In genomic region chr16:21492346-21492745, GRCm38 (mm10) we compare ENCODE assay signal across 26 mouse cellular contexts.
DNase-seq lines count a peak whose midpoint lies in the region; ATAC-seq and TF ChIP-seq lines count a peak whose summit lies in the region.
"Had no signal": no experiment of that assay in that cellular context is flagged by ENCODE, and none has a peak within 500 bp of the region (broad histone marks: within the 10 kb centered on the region; RNA-seq: fewer than 3 reads in every experiment).

No protein-coding gene starts in this region.

- no peak for DNase-seq in hindbrain, embryonic 11.5 days (ENCODE audit: low spot score)
- DNase-seq in spleen, postnatal 36 days (ENCODE audit: low spot score in 2 of 2) = peak; percentile 6 to 7
- DNase-seq in spleen, adult 12 weeks (ENCODE audit: low spot score) = no peak
- peak; percentile 32 for DNase-seq in MEL (ENCODE audit: low read depth, low spot score)
- DNase-seq in splenic B cell, adult 2 months (ENCODE audit: low read depth, low spot score) = peak; percentile 32
- DNase-seq in left cerebral cortex, adult 18-20 months (ENCODE audit: low spot score in 2 of 2) = no peak
- DNase-seq in forebrain, embryonic 11.5 days (ENCODE audit: low spot score) = no peak
- DNase-seq: adrenal gland, postnatal 25 days; cerebellum, adult 11-12 months; cerebellum, postnatal 14 days; forebrain, postnatal 0 days; gastrocnemius, postnatal 10 days; kidney, adult 9 months; kidney, postnatal 25 days; right cerebral cortex, adult 18-20 months; right cerebral cortex, postnatal 4 days had no signal

- no peak for TF ChIP-seq POLR2A in MEL (IDR thresholded peaks at IDR 0.05; ENCODE audit: control insufficient read depth in 1 of 2, insufficient read depth in 1 of 2, low read depth in 1 of 2, low read length in 2 of 2, poor library complexity in 1 of 2)

- peaks cover 8% of the 10 kb centered on the region; the same call in 1 of the 2 replicates for H3K4me1 ChIP-seq in hindbrain, embryonic 15.5 days (replicated peaks)
- no peaks in the 10 kb centered on the region for H3K4me1 ChIP-seq in hindbrain, embryonic 11.5 days (replicated peaks; ENCODE audit: control insufficient read depth, insufficient read depth, low read length)
- H3K4me1 ChIP-seq in MEL (ENCODE audit: control insufficient read depth in 1 of 2, insufficient read depth in 2 of 2, low read length in 2 of 2) = no peaks in the 10 kb centered on the region
- no peaks in the 10 kb centered on the region for H3K4me1 ChIP-seq in forebrain, embryonic 11.5 days (replicated peaks; ENCODE audit: control insufficient read depth, insufficient read depth, low read length)
- H3K4me1 ChIP-seq: lung, embryonic 15.5 days; stomach, embryonic 15.5 days had no signal

- H3K27me3 ChIP-seq in hindbrain, embryonic 15.5 days = no peaks in the 10 kb centered on the region
- H3K27me3 ChIP-seq in hindbrain, embryonic 11.5 days (ENCODE audit: control insufficient read depth, insufficient read depth, low read length) = no peaks in the 10 kb centered on the region
- no peaks in the 10 kb centered on the region for H3K27me3 ChIP-seq in MEL (ENCODE audit: control insufficient read depth in 1 of 2, insufficient read depth in 2 of 2, low read length in 2 of 2)
- H3K27me3 ChIP-seq in splenic B cell, adult 2 months (ENCODE audit: control insufficient read depth, insufficient read depth, low read length, poor library complexity, severe bottlenecking) = no peaks in the 10 kb centered on the region
- no peaks in the 10 kb centered on the region for H3K27me3 ChIP-seq in forebrain, embryonic 11.5 days (ENCODE audit: control insufficient read depth, insufficient read depth, low read length)
- H3K27me3 ChIP-seq: forebrain, embryonic 12.5 days; limb, embryonic 13.5 days; lung, embryonic 15.5 days; neural tube, embryonic 15.5 days; stomach, embryonic 15.5 days had no signal

- H3K9me3 ChIP-seq in hindbrain, embryonic 15.5 days = no peaks in the 10 kb centered on the region
- H3K9me3 ChIP-seq in hindbrain, embryonic 11.5 days (ENCODE audit: control insufficient read depth, low read length) = no peaks in the 10 kb centered on the region
- no peaks in the 10 kb centered on the region for H3K9me3 ChIP-seq in MEL (replicated peaks; ENCODE audit: insufficient read depth, low read length)
- no peaks in the 10 kb centered on the region for H3K9me3 ChIP-seq in forebrain, embryonic 11.5 days (ENCODE audit: control insufficient read depth, low read length)
- H3K9me3 ChIP-seq: forebrain, embryonic 12.5 days; limb, embryonic 13.5 days; lung, embryonic 15.5 days; neural tube, embryonic 15.5 days; stomach, embryonic 15.5 days had no signal

- H3K79me2 ChIP-seq in MEL (ENCODE audit: control insufficient read depth, insufficient read depth, low read length, poor library complexity) = no peaks in the 10 kb centered on the region

- no peak overlapping the region for H3K9ac ChIP-seq in hindbrain, embryonic 15.5 days
- no peak overlapping the region for H3K9ac ChIP-seq in hindbrain, embryonic 11.5 days (ENCODE audit: low read depth, low read length)
- no peak overlapping the region for H3K9ac ChIP-seq in MEL (ENCODE audit: control insufficient read depth, low read depth, low read length, poor library complexity, severe bottlenecking)
- H3K9ac ChIP-seq in forebrain, embryonic 11.5 days (ENCODE audit: low read length) = no peak overlapping the region
- H3K9ac ChIP-seq: forebrain, embryonic 12.5 days; forebrain, postnatal 0 days; limb, embryonic 13.5 days; lung, embryonic 15.5 days; neural tube, embryonic 15.5 days; stomach, embryonic 15.5 days had no signal

- no peak for ATAC-seq in hindbrain, embryonic 15.5 days (ENCODE audit: low FRiP score, low read depth)
- ATAC-seq in hindbrain, embryonic 11.5 days (ENCODE audit: low FRiP score) = no peak
- ATAC-seq in forebrain, embryonic 11.5 days (replicated peaks; ENCODE audit: low FRiP score) = no peak
- ATAC-seq: forebrain, postnatal 0 days; intestine, postnatal 0 days had no signal

- H3K36me3 ChIP-seq in hindbrain, embryonic 15.5 days = peaks cover 11% of the 10 kb centered on the region
- no peaks in the 10 kb centered on the region for H3K36me3 ChIP-seq in hindbrain, embryonic 11.5 days (ENCODE audit: control insufficient read depth, insufficient read depth, low read length)
- no peaks in the 10 kb centered on the region for H3K36me3 ChIP-seq in MEL (ENCODE audit: control insufficient read depth in 1 of 2, insufficient read depth in 2 of 2, low read length in 2 of 2)
- H3K36me3 ChIP-seq in splenic B cell, adult 2 months (ENCODE audit: control insufficient read depth, insufficient read depth, low read length, poor library complexity, severe bottlenecking) = 0 out of 2 replicates have a peak, but pooled peaks cover 1% of the 10 kb centered on the region
- no peaks in the 10 kb centered on the region for H3K36me3 ChIP-seq in forebrain, embryonic 11.5 days (ENCODE audit: control insufficient read depth, insufficient read depth, low read length)
- H3K36me3 ChIP-seq: lung, embryonic 15.5 days; stomach, embryonic 15.5 days had no signal

- H3K4me2 ChIP-seq in hindbrain, embryonic 15.5 days = no peak overlapping the region
- H3K4me2 ChIP-seq in hindbrain, embryonic 11.5 days (replicated peaks; ENCODE audit: low read depth, low read length) = no peak overlapping the region
- no peak overlapping the region for H3K4me2 ChIP-seq in forebrain, embryonic 11.5 days (ENCODE audit: low read depth, low read length, severe bottlenecking)
- H3K4me2 ChIP-seq: forebrain, embryonic 12.5 days; limb, embryonic 13.5 days; liver, embryonic 11.5 days; lung, embryonic 15.5 days; neural tube, embryonic 15.5 days; stomach, embryonic 15.5 days had no signal

- no peak overlapping the region for H3K4me3 ChIP-seq in hindbrain, embryonic 15.5 days
- H3K4me3 ChIP-seq in hindbrain, embryonic 11.5 days (ENCODE audit: low read depth, low read length) = no peak overlapping the region
- H3K4me3 ChIP-seq in MEL (ENCODE audit: control insufficient read depth in 1 of 2, insufficient read depth in 1 of 2, low read depth in 2 of 2, low read length in 2 of 2) = no peak overlapping the region
- no peak overlapping the region for H3K4me3 ChIP-seq in forebrain, embryonic 11.5 days (ENCODE audit: low read depth, low read length)
- H3K4me3 ChIP-seq: erythroblast, embryonic 14.5 days; forebrain, embryonic 12.5 days; layer of hippocampus, adult 2 months; limb, embryonic 13.5 days; lung, embryonic 15.5 days; neural tube, embryonic 15.5 days; stomach, embryonic 15.5 days had no signal

- WGBS in hindbrain, embryonic 15.5 days = 69% methylated on average over 5 of the region's 5 CpGs
- 67% methylated on average over 5 of the region's 5 CpGs for WGBS in hindbrain, embryonic 11.5 days
- WGBS in forebrain, embryonic 11.5 days = 74% methylated on average over 5 of the region's 5 CpGs

- 0 out of 2 replicates have a peak overlapping the region, but pooled peaks have one; percentile 34 for H3K27ac ChIP-seq in hindbrain, embryonic 15.5 days (replicated peaks)
- H3K27ac ChIP-seq in hindbrain, embryonic 11.5 days (ENCODE audit: low read depth, low read length) = no peak overlapping the region
- no peak overlapping the region for H3K27ac ChIP-seq in MEL (ENCODE audit: control insufficient read depth, low read depth, low read length)
- no peak overlapping the region for H3K27ac ChIP-seq in forebrain, embryonic 11.5 days (ENCODE audit: low read depth, low read length)
- H3K27ac ChIP-seq: forebrain, embryonic 12.5 days; layer of hippocampus, adult 2 months; limb, embryonic 13.5 days; lung, embryonic 15.5 days; neural tube, embryonic 15.5 days; stomach, embryonic 15.5 days had no signal

- no peak for TF ChIP-seq EP300 in MEL (IDR thresholded peaks at IDR 0.05; ENCODE audit: low read depth in 1 of 2, low read length in 2 of 2)

- no peak for TF ChIP-seq CTCF in MEL (IDR thresholded peaks at IDR 0.05 in 2 of 3, conservative IDR thresholded peaks at IDR 0.05 in 1 of 3; ENCODE audit: control insufficient read depth in 1 of 3, insufficient read depth in 1 of 3, low read depth in 2 of 3, low read length in 3 of 3, poor library complexity in 1 of 3, severe bottlenecking in 1 of 3)

- TF ChIP-seq RAD21 in MEL (IDR thresholded peaks at IDR 0.05; ENCODE audit: low read depth, low read length) = no peak

TF ChIP-seq in MEL, 35 proteins besides CTCF, POLR2A, EP300 and RAD21:
- TF ChIP-seq KAT2A (conservative IDR thresholded peaks at IDR 0.05; ENCODE audit: low read depth, low read length) = no peak
- TF ChIP-seq ZKSCAN1 (IDR thresholded peaks at IDR 0.05; ENCODE audit: low read depth, low read length) = no peak
- no peak for TF ChIP-seq GABPA (IDR thresholded peaks at IDR 0.05; ENCODE audit: low read depth, low read length)
- TF ChIP-seq TAL1 (IDR thresholded peaks at IDR 0.05; ENCODE audit: low read length) = no peak
- TF ChIP-seq UBTF (IDR thresholded peaks at IDR 0.05; ENCODE audit: borderline replicate concordance, insufficient read depth, low read depth, low read length) = no peak
- no peak for TF ChIP-seq RCOR1 (IDR thresholded peaks at IDR 0.05; ENCODE audit: low read depth, low read length)
- TF ChIP-seq USF1 (IDR thresholded peaks at IDR 0.05; ENCODE audit: low read depth, low read length) = no peak
- TF ChIP-seq NRF1 (IDR thresholded peaks at IDR 0.05; ENCODE audit: insufficient read depth, low read depth, low read length, poor library complexity, severe bottlenecking) = no peak
- no peak for TF ChIP-seq MAX (IDR thresholded peaks at IDR 0.05; ENCODE audit: low read length)
- TF ChIP-seq GATA1 (IDR thresholded peaks at IDR 0.05; ENCODE audit: low read depth, low read length) = no peak
- TF ChIP-seq POLR2AphosphoS2 (IDR thresholded peaks at IDR 0.05; ENCODE audit: low read length) = no peak
- TF ChIP-seq E2F4 (IDR thresholded peaks at IDR 0.05; ENCODE audit: borderline replicate concordance, low read depth, low read length) = no peak
- TF ChIP-seq MEF2A (IDR thresholded peaks at IDR 0.05; ENCODE audit: extremely low read depth, insufficient replicate concordance, low read depth, low read length, poor library complexity, severe bottlenecking) = no peak
- TF ChIP-seq MAFK (IDR thresholded peaks at IDR 0.05; ENCODE audit: borderline replicate concordance, low read depth, low read length) = no peak
- TF ChIP-seq ELF1 (IDR thresholded peaks at IDR 0.05; ENCODE audit: low read depth, low read length) = no peak
- no peak for TF ChIP-seq CHD1 (IDR thresholded peaks at IDR 0.05; ENCODE audit: low read depth, low read length)

Comparison
In these comparisons a context has a peak if more than half of its experiments do, and no peak if none do; other contexts are left out.
1. DNase-seq: peak in spleen, postnatal 36 days (2 of 2), MEL (single experiment) and splenic B cell, adult 2 months (single experiment); none in hindbrain, embryonic 11.5 days (single experiment), spleen, adult 12 weeks (single experiment), left cerebral cortex, adult 18-20 months (0 of 2) and forebrain, embryonic 11.5 days (single experiment).